Mouse (Mus musculus): Measurements from ENCODE around the gene Fgfr2. TPM values are rescaled to one million over a fixed set of nuclear protein-coding genes. Genes with fewer than 3 reads are reported as not detected.

Gene Fgfr2
- total RNA-seq, 2 experiments from 2014 or later: 1.5 to 1.7 TPM

DNA sequence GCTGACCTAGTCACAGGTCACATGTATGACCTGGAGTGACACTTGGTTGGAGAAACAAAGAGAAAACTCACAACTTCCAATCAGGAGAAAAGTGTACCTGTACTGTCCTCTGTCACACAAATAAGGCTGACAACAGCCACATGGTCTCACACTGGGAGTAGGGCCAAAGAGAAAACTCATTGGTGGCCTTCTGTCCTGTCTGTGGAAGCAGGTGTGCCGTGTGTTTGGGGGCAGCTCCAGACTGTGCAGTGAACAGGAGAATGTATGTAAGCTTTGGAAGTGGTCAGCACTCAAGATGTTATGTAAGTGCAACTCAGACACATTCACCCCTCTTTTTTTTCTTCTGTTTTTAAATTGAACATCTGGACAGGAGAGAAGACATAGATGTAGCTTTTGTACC lies 2421.8 kb downstream of the Fgfr2 start:
- intact Hi-C loops (cut with DNase I): no loop called here
- no peak for DNase-seq

DNA sequence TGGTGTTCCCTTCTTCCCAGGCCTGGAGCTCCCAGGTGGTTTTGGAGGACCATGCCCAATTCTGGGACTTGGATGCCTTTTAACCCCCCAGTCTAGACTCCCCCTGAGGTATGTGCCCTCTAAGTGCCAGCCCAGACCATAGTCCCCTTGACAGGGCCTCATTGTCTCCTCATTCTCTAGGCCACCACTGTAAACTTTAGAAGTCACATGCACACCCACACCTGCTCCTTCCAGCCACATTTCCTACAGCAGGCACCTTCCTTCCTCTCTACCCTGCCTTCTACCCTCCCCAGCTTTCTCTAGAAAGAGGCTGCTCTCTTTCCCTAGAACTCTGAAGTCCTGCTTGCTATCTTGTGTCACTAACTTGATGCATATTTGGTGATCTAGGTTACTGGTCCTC lies 2424.7 kb downstream of the Fgfr2 start:
- intact Hi-C loops (cut with DNase I): no loop called here
- no peak for DNase-seq

DNA sequence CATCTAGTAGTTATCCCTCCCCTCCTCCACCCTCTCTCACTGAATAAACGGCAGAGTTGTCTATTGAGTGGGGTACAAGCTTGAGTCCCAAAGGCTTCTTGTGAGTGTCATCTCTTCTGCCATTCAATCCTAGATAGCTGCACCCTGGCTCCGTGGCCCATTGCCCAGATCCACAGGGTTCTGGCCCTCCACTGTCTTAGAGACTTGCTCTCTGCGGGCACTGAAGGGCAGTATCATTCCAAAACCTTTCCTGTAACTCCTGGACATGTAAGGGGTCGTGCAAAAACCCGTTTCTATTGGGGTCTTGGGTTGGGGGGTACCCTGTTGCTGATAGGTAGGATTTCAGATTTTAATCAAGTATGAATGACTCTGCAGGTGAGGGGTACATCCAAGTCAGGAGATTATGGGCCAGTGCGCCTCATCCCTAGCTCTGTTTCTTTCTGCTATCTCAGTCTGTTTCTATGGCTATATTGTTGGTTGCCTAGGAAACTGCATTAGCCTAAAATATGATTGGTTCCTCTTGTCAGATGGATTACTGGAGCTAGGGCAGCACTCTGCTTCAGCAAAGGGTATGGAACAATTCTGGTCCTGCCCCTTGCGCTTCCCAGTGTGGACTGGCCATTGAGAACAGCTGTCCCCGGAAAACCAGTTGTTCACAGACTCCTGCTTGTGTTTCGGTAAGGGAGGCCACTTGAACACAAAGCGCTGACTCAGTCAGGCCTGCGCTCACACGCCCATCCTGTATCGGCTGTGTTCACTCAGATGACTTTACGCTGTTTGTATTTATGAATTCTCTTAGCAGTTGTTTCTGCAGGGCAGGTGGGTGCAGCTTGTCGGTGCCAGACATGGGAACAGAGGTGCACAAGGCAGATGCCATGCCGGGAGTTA lies 2426.6 kb downstream of the Fgfr2 start:
- intact Hi-C loops (cut with DNase I): no loop called here
- no peak for DNase-seq

DNA sequence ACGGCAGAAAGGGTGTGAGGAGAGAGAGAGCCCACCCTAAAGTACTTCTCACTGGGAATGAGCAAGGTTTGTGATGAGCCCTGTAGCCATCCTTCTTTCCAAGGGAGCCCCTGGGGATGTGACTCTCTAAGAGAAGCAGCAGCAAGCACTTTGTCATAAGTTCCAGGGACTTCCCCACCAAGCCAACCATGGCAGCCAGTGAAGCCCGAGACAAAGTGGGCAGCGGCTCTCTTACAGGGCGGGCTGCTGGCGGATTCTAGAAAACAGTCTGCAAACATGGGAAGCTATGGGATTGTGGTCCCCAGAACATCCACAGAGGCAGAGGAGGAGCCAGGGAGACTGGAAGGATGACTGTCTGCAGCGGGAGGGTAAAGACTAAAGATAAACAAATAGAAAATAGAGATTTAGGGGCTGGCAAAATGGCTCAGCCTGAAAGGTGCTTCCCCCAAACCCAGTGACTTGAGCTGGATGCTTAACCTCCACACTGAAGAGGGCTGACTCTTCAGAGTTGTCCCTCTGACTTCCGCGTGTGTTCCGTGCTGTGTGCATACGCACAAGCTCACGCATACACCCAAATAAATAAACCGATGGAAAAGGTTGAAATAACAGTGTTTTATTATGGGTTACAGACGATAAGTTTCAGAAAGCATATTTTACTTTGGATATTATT lies 2427.3 kb downstream of the Fgfr2 start:
- intact Hi-C loops (cut with DNase I): no loop called here
- DNase-seq: no peak

DNA sequence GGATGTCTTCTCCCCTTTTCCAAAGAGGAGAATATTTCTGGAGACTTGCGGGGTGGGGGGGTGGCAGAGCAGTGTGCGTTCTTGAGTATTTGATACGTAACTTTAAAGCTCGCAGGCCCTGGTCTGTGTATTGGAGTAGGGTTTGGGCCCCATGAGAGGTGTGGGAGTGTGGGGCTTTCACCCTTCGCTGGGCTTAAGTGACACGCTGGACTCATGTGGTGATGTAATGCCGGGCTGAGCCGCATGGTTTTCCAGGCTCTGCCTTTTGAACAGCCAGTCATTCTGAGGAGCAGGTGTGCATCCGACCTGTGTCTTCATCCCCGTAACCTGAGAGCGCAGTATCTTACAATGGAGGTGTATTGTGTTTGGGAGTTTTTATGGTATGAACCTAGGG lies 2429.4 kb downstream of the Fgfr2 start:
- DNase-seq: no peak
- intact Hi-C loops (cut with DNase I): loop anchor here (2.0 kb wide), 1 partner anchor 89 kb away; no protein-coding TSS in a partner anchor

DNA sequence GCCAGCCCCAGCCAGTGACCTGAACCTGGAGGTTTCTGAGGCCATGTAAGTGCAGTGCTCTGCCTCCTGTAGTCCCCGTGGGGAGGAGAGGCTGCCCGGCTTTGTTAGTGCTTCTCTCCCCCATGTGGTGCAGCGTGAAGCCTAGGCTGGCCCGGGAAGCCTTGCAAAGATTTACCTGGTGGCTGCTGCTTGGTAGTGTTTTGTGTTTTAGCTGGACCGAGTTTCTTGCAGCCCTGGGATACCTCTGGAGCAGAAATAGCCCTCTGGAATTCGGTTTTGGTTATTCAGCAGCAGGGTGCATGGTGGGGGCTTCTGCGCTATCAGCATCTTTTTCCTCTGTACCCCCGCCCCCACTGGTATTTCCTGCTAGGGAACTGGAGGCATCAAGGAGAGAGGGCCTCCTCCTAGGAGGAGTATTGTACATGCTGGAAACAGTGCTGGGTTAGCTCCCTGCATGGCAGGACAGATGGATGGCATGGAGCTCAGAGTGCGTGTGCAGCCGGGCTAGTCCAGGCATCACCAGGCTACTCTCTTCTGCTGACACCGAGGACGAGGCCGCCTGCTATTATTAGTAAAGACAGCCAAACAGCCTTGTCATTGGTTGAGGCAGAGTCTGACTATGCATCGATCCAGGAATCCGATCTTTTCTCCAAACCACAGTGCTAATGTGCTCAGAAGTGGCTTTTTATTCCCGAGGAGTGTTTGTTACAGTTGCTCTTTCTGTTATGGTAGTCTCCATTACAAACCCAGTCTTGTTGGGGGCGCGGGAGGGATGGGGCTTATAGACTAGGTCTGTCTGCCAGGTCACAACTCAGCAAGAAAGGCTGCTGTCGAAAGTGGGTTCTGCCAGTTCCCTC lies 2430.0 kb downstream of the Fgfr2 start:
- intact Hi-C loops (cut with DNase I): loop anchor here (2.0 kb wide), 1 partner anchor 88 kb away; no protein-coding TSS in a partner anchor
- no peak for DNase-seq

DNA sequence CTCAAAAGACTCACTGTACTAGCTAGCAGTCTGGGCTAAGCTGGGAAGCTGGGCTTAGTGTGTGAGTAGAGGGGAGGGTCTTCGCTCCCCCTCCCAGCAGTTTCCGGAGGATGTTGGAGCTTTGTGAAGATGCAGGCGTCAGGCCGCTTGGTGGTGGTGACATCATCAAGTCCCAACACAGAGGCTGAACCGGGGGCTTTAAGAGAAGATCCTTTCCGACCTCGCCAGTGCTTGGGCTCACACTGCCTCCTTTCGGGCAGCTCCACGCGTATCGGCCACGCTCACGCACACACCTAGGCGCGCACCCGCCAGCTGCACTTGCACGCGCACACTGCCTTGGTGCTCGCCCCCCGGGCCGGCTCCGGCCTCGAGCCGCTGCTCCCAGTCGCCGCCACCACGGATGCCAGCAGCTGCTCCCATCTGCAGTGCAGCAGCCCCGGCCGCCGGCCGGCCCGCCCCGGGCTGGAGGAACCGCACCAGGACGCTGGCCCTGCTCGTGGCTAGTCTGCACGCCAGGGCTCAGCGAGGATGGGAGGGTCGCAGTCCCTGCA lies 2430.7 kb downstream of the Fgfr2 start:
- intact Hi-C loops (cut with DNase I): loop anchor here (2.0 kb wide), 1 partner anchor 88 kb away; no protein-coding TSS in a partner anchor
- peak; percentile 49 to 58 for DNase-seq

DNA sequence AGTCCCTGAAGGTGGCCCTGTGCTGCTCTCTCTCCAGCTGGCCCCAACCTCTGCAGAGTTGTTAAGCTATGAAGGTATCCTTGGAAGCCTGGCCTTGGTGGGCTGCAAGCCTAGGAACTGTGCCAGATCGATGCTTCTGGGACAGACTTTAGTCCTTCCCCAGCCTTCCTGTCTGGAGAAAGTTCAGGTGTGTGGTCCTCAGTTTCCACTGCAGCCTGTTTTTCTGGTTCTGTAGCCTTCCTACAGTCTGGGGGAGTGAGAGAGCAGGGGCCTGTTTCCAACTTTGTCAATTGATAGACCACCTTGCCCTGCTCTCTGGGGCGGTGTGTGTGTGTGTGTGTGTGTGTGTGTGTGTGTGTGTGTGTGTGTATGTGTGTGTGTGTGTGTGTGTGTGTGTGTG lies 2431.2 kb downstream of the Fgfr2 start:
- no peak for DNase-seq
- intact Hi-C loops (cut with DNase I): loop anchor here (2.0 kb wide), 1 partner anchor 87 kb away; no protein-coding TSS in a partner anchor

DNA sequence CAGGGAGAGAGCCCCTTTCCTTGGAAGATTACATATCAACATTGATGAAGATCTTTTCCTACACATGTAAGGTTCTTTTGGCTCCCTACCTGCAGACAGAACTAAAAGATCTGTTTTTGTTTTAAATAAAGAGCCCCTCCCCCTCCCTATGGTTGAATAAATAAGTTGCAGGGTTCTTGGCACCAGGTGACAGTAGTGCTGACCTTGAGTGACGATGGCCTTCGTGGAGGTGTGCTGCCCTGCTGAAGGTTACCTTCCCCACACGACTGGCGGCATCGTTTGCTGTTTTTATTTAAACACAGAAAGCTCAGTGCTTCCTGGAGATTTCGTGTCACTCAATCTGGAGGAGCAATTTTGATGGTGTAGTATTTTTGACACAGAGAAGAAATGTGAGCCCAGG lies 2432.3 kb downstream of the Fgfr2 start:
- intact Hi-C loops (cut with DNase I): no loop called here
- no peak for DNase-seq

DNA sequence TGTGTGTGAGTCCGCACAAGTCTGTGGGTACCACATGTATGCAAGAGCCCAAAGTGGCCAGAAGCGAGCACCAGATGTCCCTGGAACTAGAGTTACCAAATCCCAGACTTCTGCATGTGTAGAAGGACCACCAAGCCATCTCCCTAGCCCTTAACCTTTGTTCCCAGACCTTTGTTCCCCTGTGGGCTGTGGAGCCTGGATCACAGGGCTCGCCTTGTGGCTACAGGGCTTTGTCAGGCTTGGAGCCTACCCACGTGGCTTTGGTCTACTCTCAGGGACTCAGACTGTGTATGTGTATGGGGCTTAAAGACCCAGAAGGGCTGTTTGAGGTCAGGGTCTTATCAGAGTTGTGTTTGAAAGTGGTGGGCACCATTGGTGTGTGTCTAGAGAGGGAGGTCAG lies 2434.5 kb downstream of the Fgfr2 start:
- DNase-seq: no peak
- intact Hi-C loops (cut with DNase I): no loop called here

DNA sequence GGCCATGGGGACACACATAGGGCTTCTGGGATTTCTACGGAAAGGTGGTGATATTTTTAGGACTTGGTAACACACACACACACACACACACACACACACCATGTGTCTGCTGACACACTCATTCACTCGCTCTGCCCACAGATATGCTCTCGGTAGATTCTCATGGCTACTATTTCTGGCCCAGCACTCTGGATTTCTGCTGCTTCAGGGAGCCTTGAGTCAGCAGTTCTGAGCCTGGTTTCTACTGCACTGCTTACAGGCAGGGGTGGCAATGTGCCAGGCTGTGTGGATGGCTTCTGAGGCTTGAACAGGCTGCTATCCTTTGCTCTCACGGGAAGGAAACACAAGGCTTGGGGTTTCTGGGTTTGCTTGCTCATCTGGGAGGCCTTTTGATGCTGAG lies 2441.4 kb downstream of the Fgfr2 start:
- intact Hi-C loops (cut with DNase I): no loop called here
- DNase-seq: peak; percentile 53 to 55

DNA sequence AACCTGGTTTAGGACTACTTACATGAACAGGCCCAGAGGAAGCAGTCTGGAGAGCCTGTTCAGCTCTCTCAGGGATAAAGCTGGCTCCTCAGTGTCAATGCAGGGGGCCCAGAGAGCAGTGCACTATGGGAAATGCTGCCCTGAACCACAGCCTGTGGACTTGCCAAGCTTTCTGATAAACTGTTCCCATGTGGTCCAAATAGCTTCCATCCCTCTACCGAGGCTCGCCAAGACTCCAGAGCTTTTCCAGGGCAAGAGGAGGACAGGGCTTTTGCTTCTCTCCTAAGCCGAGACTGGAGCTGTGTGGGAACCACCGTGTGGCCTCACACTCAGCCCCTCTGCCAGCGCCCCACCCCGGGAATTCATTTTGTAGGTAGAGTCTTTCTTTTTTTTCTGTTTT lies 2444.7 kb downstream of the Fgfr2 start:
- peak; percentile 61 for DNase-seq
- intact Hi-C loops (cut with DNase I): no loop called here

DNA sequence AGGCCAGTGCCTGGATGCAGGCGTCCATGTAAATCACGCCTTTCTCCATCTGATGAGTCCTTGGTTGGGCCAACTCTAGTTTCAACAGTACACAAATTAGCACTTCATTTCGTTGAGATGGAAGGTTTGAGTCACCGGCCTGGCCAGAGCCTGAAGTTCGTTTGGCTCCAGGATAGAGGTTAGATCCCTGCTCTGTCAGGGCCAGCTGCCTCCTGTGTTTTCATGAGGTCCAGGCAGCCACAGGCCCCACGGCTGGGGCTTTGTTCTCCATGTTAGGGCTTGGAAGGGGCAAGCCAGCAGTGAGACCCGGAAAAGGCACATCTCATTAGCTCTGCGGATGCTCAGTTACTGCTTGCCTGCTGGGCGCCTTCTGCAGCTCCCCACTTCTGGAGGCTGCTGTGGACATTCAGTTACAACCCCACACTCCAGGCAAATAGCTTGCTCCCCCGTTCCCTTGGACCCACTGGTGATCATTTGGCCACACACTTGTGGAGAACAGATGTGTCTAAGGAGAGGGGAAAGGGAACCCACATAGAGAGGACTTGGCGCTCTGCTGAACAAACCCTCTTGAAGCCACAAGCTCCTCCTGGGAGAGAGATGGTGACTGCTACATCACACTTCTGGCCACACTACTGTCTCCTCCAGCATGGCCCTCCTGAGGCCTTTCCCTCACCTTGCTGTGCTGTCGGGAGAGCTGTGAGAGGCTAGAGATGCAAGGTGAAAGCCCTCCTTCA lies 2445.4 kb downstream of the Fgfr2 start:
- intact Hi-C loops (cut with DNase I): no loop called here
- no peak for DNase-seq

DNA sequence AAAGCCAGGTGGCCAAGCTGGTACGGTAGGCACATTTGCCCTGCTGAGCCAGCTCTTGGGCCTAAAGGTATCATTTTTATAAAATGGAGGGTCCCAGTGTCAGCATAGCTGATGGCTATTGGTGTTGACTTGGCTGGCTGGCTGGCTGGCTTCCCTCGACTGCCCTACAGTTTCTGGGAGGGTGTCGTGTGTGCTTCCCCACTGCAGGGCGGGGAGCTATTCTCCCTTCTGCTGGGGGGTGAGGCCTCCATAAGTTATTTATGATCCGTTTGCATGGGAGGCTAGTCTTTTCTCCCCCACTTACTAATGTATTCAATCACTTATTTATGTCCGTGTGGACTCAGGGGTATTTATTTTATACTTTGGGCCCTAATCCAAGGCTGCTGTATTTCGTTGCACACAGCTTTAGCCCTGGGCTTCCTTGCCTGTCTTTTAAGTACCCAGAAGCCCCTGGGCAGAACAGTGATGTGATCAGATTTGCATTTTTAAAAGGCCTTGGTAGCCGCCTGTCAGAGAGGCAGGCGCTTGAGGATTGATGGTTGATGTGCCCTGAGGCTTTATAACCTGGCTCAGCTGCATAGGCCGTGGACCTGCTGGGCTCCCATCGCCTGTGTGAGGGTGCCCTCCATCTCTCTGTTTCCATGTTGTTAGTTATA lies 2446.1 kb downstream of the Fgfr2 start:
- DNase-seq: no peak
- intact Hi-C loops (cut with DNase I): no loop called here

DNA sequence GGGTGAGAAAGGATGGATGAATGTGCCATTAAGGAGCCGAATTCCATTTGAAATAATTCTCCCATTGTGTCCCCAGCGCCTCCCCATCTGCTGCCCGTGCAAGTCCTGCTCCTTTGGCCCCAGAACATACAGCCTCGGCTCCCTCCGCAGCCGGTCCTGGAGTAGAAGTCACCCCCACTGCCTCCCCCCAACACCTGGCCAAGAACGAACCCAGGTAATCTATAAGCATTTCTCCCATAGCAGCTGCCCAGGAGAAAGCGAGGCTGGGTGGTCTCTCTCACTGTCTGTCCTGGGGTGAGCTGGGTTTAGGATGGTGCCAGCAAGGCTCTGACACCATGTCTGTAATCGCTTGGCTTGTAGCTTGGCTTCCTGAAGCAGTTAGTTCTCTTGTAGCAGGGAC lies 2448.6 kb downstream of the Fgfr2 start:
- DNase-seq: no peak
- intact Hi-C loops (cut with DNase I): loop anchor here (2.0 to 5.0 kb wide), 2 partner anchors 48 to 67 kb away; no protein-coding TSS in a partner anchor

DNA sequence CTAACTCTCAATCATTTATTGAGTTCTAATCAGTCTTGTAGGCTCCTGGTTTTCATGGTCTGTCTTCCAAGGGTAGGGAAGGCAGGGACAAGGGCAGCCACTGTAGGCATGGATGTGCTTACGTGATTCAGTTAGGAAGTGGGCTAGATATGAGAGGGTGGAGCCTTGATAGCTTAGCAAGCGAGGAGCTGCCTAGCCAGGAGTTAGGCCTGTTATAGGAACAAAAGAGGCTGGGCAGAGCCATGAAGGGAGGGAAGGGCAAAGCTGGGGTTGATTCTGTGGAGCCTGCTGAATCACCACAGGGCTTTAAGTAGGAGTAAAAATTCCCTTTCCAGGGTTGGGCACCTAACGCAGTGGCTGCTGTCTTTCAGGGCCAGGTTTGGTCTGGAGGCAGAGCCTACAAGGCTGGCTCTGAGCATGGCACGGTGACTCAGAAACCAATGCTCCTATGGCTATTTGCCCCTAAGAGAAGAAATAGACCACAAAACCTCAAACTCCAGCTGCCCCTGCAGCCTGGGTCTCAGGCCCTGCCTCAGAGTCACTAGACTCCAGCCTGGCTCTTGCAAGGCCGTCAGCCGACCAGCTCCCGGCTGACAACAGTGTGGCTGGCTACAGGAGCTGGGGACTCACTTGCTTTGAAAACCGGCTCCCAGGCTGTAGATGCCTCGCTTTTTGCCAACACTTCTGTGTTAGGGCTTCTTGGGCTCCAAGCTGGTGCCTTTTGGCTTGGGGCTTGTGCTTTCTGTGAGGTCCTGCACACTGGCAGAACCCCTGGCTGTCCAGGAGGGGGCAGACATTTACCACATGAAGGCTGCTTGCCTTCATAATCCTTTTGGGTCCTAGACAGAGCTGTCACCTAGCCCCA lies 2449.7 kb downstream of the Fgfr2 start:
- intact Hi-C loops (cut with DNase I): loop anchor here (1.0 to 5.0 kb wide), 5 partner anchors 49 to 141 kb away; no protein-coding TSS in a partner anchor
- peak; percentile 46 to 62 for DNase-seq

DNA sequence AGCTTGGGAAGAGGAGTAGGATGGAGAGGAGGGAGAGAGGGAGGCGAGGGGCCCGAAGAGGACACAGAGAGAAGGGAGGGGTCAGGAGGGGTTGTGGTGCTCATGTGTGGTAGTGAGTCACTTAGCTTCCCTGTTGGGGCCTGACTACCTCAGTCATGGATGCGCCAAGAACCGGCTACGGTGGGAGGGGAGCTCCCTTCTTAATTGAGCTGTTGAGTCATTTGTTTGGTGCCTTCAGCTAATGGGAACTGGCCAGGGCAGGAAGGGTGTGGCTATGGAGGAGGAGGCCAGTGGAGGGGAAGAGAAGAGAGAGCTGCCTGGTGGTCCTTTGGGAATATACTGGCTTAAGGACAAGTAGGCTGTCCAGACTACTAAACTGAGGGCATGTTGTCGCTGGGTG lies 2451.8 kb downstream of the Fgfr2 start:
- intact Hi-C loops (cut with DNase I): loop anchor here (2.0 to 5.0 kb wide), 3 partner anchors 14 to 64 kb away; no protein-coding TSS in a partner anchor
- DNase-seq: peak; percentile 73 to 79

DNA sequence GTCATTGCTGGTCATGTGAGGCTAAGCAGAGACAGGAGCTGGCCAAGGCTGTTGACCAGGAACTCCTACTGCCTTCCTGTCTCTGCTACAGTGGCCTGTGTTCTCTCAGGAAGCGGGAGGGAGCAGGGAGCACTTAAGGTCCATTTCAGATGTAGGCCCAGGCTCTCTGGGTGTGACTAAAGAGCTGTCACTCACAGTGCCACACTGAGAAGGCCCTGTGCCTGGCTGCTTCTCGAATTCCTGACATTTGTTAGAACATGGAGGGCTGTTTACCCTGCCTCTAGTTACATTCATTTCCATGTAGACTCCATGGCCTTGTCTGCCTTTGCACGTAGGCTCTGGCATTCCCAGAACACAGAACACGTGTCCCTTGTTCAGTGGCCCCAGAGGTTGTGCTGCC lies 2452.8 kb downstream of the Fgfr2 start:
- intact Hi-C loops (cut with DNase I): loop anchor here (2.0 to 5.0 kb wide), 3 partner anchors 14 to 63 kb away; no protein-coding TSS in a partner anchor

More for the DNA sequence above, 2452.8 kb downstream of the Fgfr2 start:
- peak in 1 of 2 experiments; percentile 54 for DNase-seq
